Mouse (Mus musculus) embryonic facial prominence, embryonic 15.5 days (tissue): ENCODE measurements around the gene Nmt1. TPM values are rescaled to one million over a fixed set of nuclear protein-coding genes. Genes with fewer than 3 reads are reported as not detected.

Experiments
- ATAC-seq: fragments of 200-750 bp; cut with Nextera tagmentation; 2 replicates; pipeline ENCODE4 v1.8.0; 2017; ENCODE audit warnings: low read depth, moderate TSS enrichment; ENCODE audit not compliant: insufficient number of reproducible peaks, low FRiP score, low TSS enrichment
- H3K27ac ChIP-seq: fragments of 300-500 bp; sonication (generic); replicated peaks from 2 replicates; pipeline ENCODE4 v1.5.1; 2015; ENCODE audit warnings: mild to moderate bottlenecking, inconsistent platforms
- H3K27me3 ChIP-seq: fragments of 300-500 bp; sonication (generic); 2 replicates; pipeline ENCODE4 v1.6.1; 2015; ENCODE audit warnings: inconsistent platforms
- H3K36me3 ChIP-seq: fragments of 300-500 bp; sonication (generic); 2 replicates; pipeline ENCODE4 v1.6.1; 2015; ENCODE audit warnings: mild to moderate bottlenecking, inconsistent platforms
- H3K4me1 ChIP-seq: fragments of 300-500 bp; sonication (generic); 2 replicates; pipeline ENCODE4 v1.6.1; 2015; ENCODE audit warnings: inconsistent platforms
- H3K4me2 ChIP-seq: fragments of 300-500 bp; sonication (generic); replicated peaks from 2 replicates; pipeline ENCODE4 v1.6.1; 2015; ENCODE audit warnings: mild to moderate bottlenecking, inconsistent platforms
- H3K4me3 ChIP-seq: fragments of 300-500 bp; sonication (generic); replicated peaks from 2 replicates; pipeline ENCODE4 v1.5.1; 2015; ENCODE audit warnings: mild to moderate bottlenecking, inconsistent platforms
- H3K9ac ChIP-seq: fragments of 300-500 bp; sonication (generic); 2 replicates; pipeline ENCODE4 v1.6.1; 2015; ENCODE audit warnings: inconsistent platforms
- H3K9me3 ChIP-seq: fragments of 300-500 bp; sonication (generic); replicated peaks from 2 replicates; pipeline ENCODE4 v1.6.1; 2016; ENCODE audit warnings: inconsistent platforms
- WGBS: fragments of 180-500 bp; shearing (Covaris S2); methylation state at CpG from one replicate; pipeline ENCODE4 v1.1.7; 2015; 5-methylcytosine and 5-hydroxymethylcytosine counted together
- polyA plus RNA-seq: library from polyadenylated mRNA; unstranded; fragments of >200 nt; fragmentation: Nextera tagmentation; extraction: Ambion mirVana; gene quantifications from 2 replicates; pipeline ENCODE4 v1.2.1, GENCODE M21; 2015

Nmt1 gene
- polyA plus RNA-seq, 1 experiment from 2014 or later: 49.5 TPM

DNA sequence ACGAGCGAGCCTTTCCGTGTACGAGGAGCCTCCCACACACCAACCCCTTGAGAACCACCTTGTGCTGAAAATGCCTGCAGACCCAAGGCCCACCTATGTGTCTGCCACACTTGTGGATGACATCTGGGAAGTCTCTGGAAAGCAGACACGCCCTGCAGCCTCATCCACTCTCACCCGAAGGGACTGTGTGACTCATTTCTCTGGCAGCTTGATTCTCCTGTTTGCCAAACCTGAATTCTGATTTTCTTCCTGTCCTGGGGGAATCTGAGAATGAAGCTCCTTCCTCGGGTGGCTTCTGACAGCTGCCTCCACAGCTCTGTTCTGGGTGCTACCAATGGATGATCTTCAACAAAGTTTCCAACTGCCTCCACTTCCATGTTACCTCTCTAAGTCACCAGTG is 31.6 kb upstream of the Nmt1 start:
- H3K36me3 ChIP-seq: peaks cover 62% of the 10 kb centered on the region
- no peak for ATAC-seq
- WGBS: 61% methylated on average over 7 of the region's 7 CpGs
- no peak overlapping the region for H3K4me3 ChIP-seq
- H3K4me1 ChIP-seq: peaks cover 29% of the 10 kb centered on the region
- peaks cover 14% of the 10 kb centered on the region for H3K27me3 ChIP-seq
- no peaks in the 10 kb centered on the region for H3K9me3 ChIP-seq
- no peak overlapping the region for H3K27ac ChIP-seq
- H3K4me2 ChIP-seq: no peak overlapping the region
- H3K9ac ChIP-seq: no peak overlapping the region

- ATAC-seq: no peak
- no peak overlapping the region for H3K4me2 ChIP-seq
- no peak overlapping the region for H3K9ac ChIP-seq
- H3K36me3 ChIP-seq: peaks cover 62% of the 10 kb centered on the region
- H3K4me1 ChIP-seq: peaks cover 26% of the 10 kb centered on the region
- H3K9me3 ChIP-seq: no peaks in the 10 kb centered on the region
- H3K27me3 ChIP-seq: peaks cover 6% of the 10 kb centered on the region
- 95% methylated on average over 12 of the region's 12 CpGs for WGBS
- no peak overlapping the region for H3K4me3 ChIP-seq
- no peak overlapping the region for H3K27ac ChIP-seq
Observed at GRCm38 (mm10) chr11:102996991-102997770, 30.8 kb upstream of the Nmt1 start.

- H3K4me1 ChIP-seq: peaks cover 32% of the 10 kb centered on the region
- ATAC-seq: no peak
- H3K27ac ChIP-seq: 0 out of 2 replicates have a peak overlapping the region, but pooled peaks have one; percentile 2
- 84% methylated on average over 7 of the region's 7 CpGs for WGBS
- no peaks in the 10 kb centered on the region for H3K9me3 ChIP-seq
- peaks cover 62% of the 10 kb centered on the region for H3K36me3 ChIP-seq
- no peak overlapping the region for H3K4me3 ChIP-seq
- no peak overlapping the region for H3K9ac ChIP-seq
- H3K27me3 ChIP-seq: no peaks in the 10 kb centered on the region
- H3K4me2 ChIP-seq: no peak overlapping the region
Observed at GRCm38 (mm10) chr11:102998254-102998576, 29.8 kb upstream of the Nmt1 start.

DNA sequence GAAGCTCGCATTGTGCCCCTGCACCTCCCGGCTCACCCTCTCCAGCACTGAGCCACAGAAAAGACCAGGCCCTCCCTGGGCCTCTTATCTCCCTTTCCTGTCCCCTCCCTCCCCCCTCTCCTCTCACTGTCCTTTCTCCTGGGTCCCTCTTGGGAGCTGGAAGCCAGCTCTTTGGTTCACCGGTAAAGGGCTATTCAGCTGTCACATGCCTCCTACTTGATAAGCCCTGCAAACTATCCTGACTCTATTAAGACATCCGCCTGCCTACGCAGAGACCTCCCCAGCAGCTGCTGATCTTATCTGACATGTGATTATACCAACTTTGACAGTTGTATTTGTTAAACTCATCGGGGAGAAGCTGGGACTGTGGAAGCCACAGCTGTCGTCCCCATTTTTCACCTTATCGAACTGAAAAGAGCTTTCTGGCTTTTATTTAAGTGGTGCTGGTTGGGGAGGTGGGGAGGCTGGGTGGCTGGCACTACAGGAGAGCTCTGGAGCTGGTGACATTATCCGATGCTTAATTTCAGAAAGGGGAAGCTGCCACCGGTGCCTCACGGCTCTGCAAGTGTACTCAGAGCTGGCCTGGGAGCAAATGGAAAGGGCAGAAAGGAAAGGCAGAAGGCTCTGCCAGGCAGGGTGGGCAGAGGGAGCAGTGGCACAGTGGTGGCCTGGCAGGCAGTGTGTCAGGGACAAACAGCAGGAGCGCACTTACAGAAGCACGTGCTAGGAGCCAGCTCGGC is 29.2 kb upstream of the Nmt1 start:
- Histone ChIP-seq H3K4me2 (no peak overlapping the region), H3K27ac (peak overlapping the region; percentile 51; the same call in 1 of the 2 replicates), H3K4me3 (no peak overlapping the region), H3K9ac (no peak overlapping the region), H3K9me3 (no peaks in the 10 kb centered on the region), H3K27me3 (no peaks in the 10 kb centered on the region), H3K36me3 (peaks cover 62% of the 10 kb centered on the region), H3K4me1 (peaks cover 37% of the 10 kb centered on the region)
- ATAC-seq: no peak
- WGBS: 67% methylated on average over 14 of the region's 14 CpGs

DNA sequence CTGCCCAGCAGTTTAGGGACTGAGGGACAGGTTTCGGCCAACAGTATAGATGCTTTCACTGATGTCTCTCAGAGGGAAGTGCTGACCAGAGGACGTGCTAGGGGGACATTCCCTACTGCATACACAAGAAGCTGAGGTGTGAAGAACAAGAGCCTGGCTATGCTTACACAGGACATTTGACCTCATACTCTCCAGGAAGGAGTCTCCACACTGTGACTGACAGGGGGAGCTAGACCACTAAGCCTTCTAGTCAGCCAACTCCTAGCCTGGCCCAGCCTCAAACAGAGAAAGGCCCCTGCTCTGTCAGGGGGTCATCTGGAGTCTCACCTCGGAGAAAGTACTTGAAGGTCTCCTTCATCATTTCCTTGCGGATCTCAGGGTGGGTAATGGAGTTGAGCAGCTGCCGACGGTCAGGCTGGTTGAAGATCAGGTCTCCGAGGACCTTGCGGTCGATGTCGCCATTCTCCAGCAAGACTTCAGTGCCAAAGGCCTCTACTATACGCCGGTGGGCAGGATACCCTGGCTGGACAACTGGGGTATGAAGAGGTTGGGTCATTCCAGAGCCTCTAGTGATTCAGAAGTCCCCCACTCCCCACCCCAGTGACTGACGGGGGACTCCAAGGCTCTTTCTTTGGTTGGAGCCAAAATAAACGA is 28.5 kb upstream of the Nmt1 start:
- no peak overlapping the region for H3K4me3 ChIP-seq
- H3K9ac ChIP-seq: no peak overlapping the region
- H3K27me3 ChIP-seq: no peaks in the 10 kb centered on the region
- whole genome bisulfite sequencing: 84% methylated on average over 14 of the region's 14 CpGs
- H3K4me1 ChIP-seq: peaks cover 42% of the 10 kb centered on the region
- H3K36me3 ChIP-seq: peaks cover 59% of the 10 kb centered on the region
- no peak for ATAC-seq
- H3K9me3 ChIP-seq: no peaks in the 10 kb centered on the region
- H3K27ac ChIP-seq: peak overlapping the region; percentile 51; the same call in 1 of the 2 replicates
- H3K4me2 ChIP-seq: no peak overlapping the region

DNA sequence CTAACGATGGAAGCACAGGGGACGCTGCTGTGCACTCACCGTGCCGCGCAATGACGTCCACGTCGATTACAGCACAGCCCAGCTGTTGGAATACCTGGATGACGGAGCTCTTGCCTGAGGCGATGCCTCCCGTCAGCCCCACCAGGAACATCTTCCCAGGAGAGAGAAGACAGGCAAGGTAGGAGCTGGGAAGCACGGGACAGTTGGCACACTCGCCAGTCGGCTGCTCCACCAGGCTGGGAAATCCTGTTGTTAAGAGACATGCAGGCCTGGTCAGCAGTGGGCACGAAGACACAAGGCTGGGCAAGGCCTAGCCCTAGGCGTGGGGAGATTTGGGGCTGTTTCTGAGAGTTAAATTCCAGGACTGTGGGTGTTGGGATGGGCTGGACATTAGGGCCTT is 27.9 kb upstream of the Nmt1 start:
- Histone ChIP-seq H3K4me1 (peaks cover 45% of the 10 kb centered on the region), H3K4me2 (no peak overlapping the region), H3K27ac (no peak overlapping the region), H3K4me3 (no peak overlapping the region), H3K9ac (no peak overlapping the region), H3K27me3 (no peaks in the 10 kb centered on the region), H3K9me3 (no peaks in the 10 kb centered on the region), H3K36me3 (peaks cover 54% of the 10 kb centered on the region)
- WGBS: 75% methylated on average over 16 of the region's 16 CpGs
- no peak for ATAC-seq

GRCm38 (mm10) chr11:103001063-103001462 is 26.9 kb upstream of the Nmt1 start:
- no peaks in the 10 kb centered on the region for H3K9me3 ChIP-seq
- no peak overlapping the region for H3K4me3 ChIP-seq
- H3K4me1 ChIP-seq: peaks cover 46% of the 10 kb centered on the region
- WGBS: 68% methylated on average over 5 of the region's 5 CpGs
- H3K27ac ChIP-seq: no peak overlapping the region
- no peak overlapping the region for H3K4me2 ChIP-seq
- H3K9ac ChIP-seq: no peak overlapping the region
- no peaks in the 10 kb centered on the region for H3K27me3 ChIP-seq
- no peak for ATAC-seq
- peaks cover 45% of the 10 kb centered on the region for H3K36me3 ChIP-seq

GRCm38 (mm10) chr11:103003210-103003609 is 24.8 kb upstream of the Nmt1 start:
- no peak overlapping the region for H3K4me2 ChIP-seq
- peaks cover 50% of the 10 kb centered on the region for H3K4me1 ChIP-seq
- H3K27ac ChIP-seq: peak overlapping the region; percentile 92
- H3K9ac ChIP-seq: no peak overlapping the region; the same call in 1 of the 2 replicates
- peak; percentile 85 for ATAC-seq
- H3K4me3 ChIP-seq: no peak overlapping the region
- WGBS: 21% methylated on average over 5 of the region's 5 CpGs
- H3K27me3 ChIP-seq: no peaks in the 10 kb centered on the region
- no peaks in the 10 kb centered on the region for H3K9me3 ChIP-seq
- peaks cover 26% of the 10 kb centered on the region for H3K36me3 ChIP-seq

GRCm38 (mm10) chr11:103004852-103005251 is 23.1 kb upstream of the Nmt1 start:
- no peaks in the 10 kb centered on the region for H3K27me3 ChIP-seq
- 68% methylated on average over 1 of the region's 1 CpGs for WGBS
- no peak overlapping the region for H3K4me2 ChIP-seq
- H3K9ac ChIP-seq: no peak overlapping the region
- H3K4me1 ChIP-seq: peaks cover 52% of the 10 kb centered on the region
- no peak overlapping the region for H3K27ac ChIP-seq
- no peak overlapping the region for H3K4me3 ChIP-seq
- no peaks in the 10 kb centered on the region for H3K9me3 ChIP-seq
- peaks cover 10% of the 10 kb centered on the region; the same call in 1 of the 2 replicates for H3K36me3 ChIP-seq
- ATAC-seq: no peak

GRCm38 (mm10) chr11:103005254-103005981 is 22.6 kb upstream of the Nmt1 start:
- peaks cover 5% of the 10 kb centered on the region; the same call in 1 of the 2 replicates for H3K36me3 ChIP-seq
- ATAC-seq: no peak
- H3K4me1 ChIP-seq: peaks cover 47% of the 10 kb centered on the region
- H3K4me3 ChIP-seq: no peak overlapping the region
- H3K9ac ChIP-seq: no peak overlapping the region
- H3K9me3 ChIP-seq: no peaks in the 10 kb centered on the region
- no peaks in the 10 kb centered on the region for H3K27me3 ChIP-seq
- H3K4me2 ChIP-seq: no peak overlapping the region
- no peak overlapping the region for H3K27ac ChIP-seq
- 73% methylated on average over 11 of the region's 11 CpGs for WGBS
